Mouse (Mus musculus) ES-Bruce4 (cell line): ENCODE measurements around the gene Krt87.
A peak's percentile ranks its signal among the peaks of the same experiment; 100 is the strongest.

Source experiments
- CTCF ChIP-seq: IDR thresholded peaks from one replicate; pipeline ENCODE4 v1.8.1; 2011; ENCODE audit warnings: low read depth, low read length
- EP300 ChIP-seq: IDR thresholded peaks from 2 replicates; pipeline ENCODE4 v1.6.1; 2011; ENCODE audit warnings: low read depth, low read length; ENCODE audit not compliant: insufficient read depth
- POLR2A ChIP-seq: IDR thresholded peaks from one replicate; pipeline ENCODE4 v1.8.1; 2011; ENCODE audit warnings: low read length; ENCODE audit not compliant: insufficient read depth

DNA sequence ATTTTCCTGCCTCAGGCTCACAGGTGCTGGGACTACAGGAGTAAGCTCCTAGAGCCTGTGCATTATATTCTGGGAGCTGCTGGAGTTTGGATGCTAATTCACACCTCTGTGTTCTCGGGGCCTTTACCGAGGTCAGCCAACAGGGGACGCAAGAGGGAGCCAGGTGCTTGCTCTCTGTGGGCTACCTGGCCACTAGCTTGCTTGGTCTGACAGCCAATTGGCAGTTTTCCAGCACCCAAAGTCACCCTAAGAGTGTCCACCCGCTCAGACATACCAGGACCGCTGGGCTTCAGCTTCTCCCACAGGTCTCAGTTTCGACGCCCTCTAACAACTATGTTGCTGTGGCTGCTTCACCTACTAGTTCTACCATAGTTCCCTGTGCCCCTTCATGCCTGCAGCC lies 43.7 kb downstream of the Krt87 start:
- TF ChIP-seq POLR2A (no peak), CTCF (peak; percentile 35), EP300 (no peak)
